Mouse (Mus musculus) urinary bladder, postnatal 4 days (tissue): ENCODE data around the gene Tut1.

ENCODE experiments used
- DNase-seq, 2 experiments: peaks; one replicate each; pipeline ENCODE4 v3.0.0; 2021 to 2022; ENCODE audit warnings: low spot score in 2 of 2

Gene Tut1

GRCm38 (mm10) chr19:8953135-8954039 lies at the start of gene Tut1:
Gene Tut1 (plus strand): TSS chr19:8953847.
- peak; percentile 85 for DNase-seq

- peak in 1 of 2 experiments; percentile 54 for DNase-seq
These were observed 45.1 kb upstream of the Tut1 start for GRCm38 (mm10) chr19:8908531-8908930.

- no peak for DNase-seq
These were observed 41.8 kb upstream of the Tut1 start for GRCm38 (mm10) chr19:8911810-8912209.

- DNase-seq: peak in 1 of 2 experiments; percentile 26
These were observed 39.4 kb upstream of the Tut1 start for GRCm38 (mm10) chr19:8914212-8914611.

GRCm38 (mm10) chr19:8919000-8919399 lies 34.6 kb upstream of the Tut1 start:
- DNase-seq: no peak

- DNase-seq: peak in 1 of 2 experiments; percentile 19
These were observed 34.0 kb upstream of the Tut1 start for GRCm38 (mm10) chr19:8919684-8920072.

- peak; percentile 93 to 94 for DNase-seq
These were observed 33.4 kb upstream of the Tut1 start, which contains the start of gene B3gat3 for GRCm38 (mm10) chr19:8920073-8920736. Gene B3gat3 (plus strand): TSS chr19:8920374.

- no peak for DNase-seq
These were observed 32.8 kb upstream of the Tut1 start for GRCm38 (mm10) chr19:8920836-8921291.

- no peak for DNase-seq
These were observed 31.9 kb upstream of the Tut1 start for GRCm38 (mm10) chr19:8921741-8922140.

GRCm38 (mm10) chr19:8926766-8927165 lies 26.9 kb upstream of the Tut1 start:
- no peak for DNase-seq

GRCm38 (mm10) chr19:8927891-8928525 lies 25.6 kb upstream of the Tut1 start:
- DNase-seq: no peak

- no peak for DNase-seq
These were observed 24.9 kb upstream of the Tut1 start for GRCm38 (mm10) chr19:8928689-8929223.

- peak; percentile 83 to 86 for DNase-seq
These were observed 24.2 kb upstream of the Tut1 start, which contains the start of the genes Rom1 and Eml3 for GRCm38 (mm10) chr19:8929224-8930088. Gene Rom1 (minus strand): TSS chr19:8929356. Gene Eml3 (plus strand): TSS chr19:8929552.

- DNase-seq: no peak
These were observed 23.5 kb upstream of the Tut1 start for GRCm38 (mm10) chr19:8930117-8930516.

- DNase-seq: no peak
These were observed 22.9 kb upstream of the Tut1 start for GRCm38 (mm10) chr19:8930771-8931170.

- DNase-seq: no peak
These were observed 16.9 kb upstream of the Tut1 start for GRCm38 (mm10) chr19:8936736-8937135.

GRCm38 (mm10) chr19:8940526-8941133 lies 13.0 kb upstream of the Tut1 start:
- no peak for DNase-seq

- no peak for DNase-seq
These were observed 12.5 kb upstream of the Tut1 start for GRCm38 (mm10) chr19:8941136-8941514.

GRCm38 (mm10) chr19:8941515-8942217 lies 12.0 kb upstream of the Tut1 start, which contains the start of gene Mta2:
Gene Mta2 (plus strand): TSS chr19:8941875.
- peak; percentile 96 to 98 for DNase-seq
